Mouse (Mus musculus) kidney, embryonic 15.5 days (tissue): ENCODE results near the gene Wdr37. TPM values are rescaled to one million over a fixed set of nuclear protein-coding genes. Genes with fewer than 3 reads are reported as not detected.
"Not testable (repeated sequence)": the region's sequence is repeated elsewhere in the genome, so short reads cannot be mapped to it uniquely, and the experiment has no call there.

Experiments used
- ATAC-seq: fragments of 200-750 bp; cut with Nextera tagmentation; replicated peaks from 2 replicates; pipeline ENCODE4 v1.8.0; 2017; ENCODE audit warnings: moderate TSS enrichment; ENCODE audit not compliant: low FRiP score
- H3K27ac ChIP-seq: fragments of 300-500 bp; sonication (generic); 2 replicates; pipeline ENCODE4 v1.5.1; 2015; ENCODE audit warnings: mild to moderate bottlenecking, inconsistent platforms
- H3K27me3 ChIP-seq: fragments of 300-500 bp; sonication (generic); 2 replicates; pipeline ENCODE4 v1.6.1; 2015; ENCODE audit warnings: inconsistent platforms
- H3K36me3 ChIP-seq: fragments of 300-500 bp; sonication (generic); 2 replicates; pipeline ENCODE4 v1.6.1; 2015; ENCODE audit warnings: inconsistent platforms
- H3K4me1 ChIP-seq: fragments of 300-500 bp; sonication (generic); 2 replicates; pipeline ENCODE4 v1.6.1; 2015; ENCODE audit warnings: inconsistent platforms
- H3K4me2 ChIP-seq: fragments of 300-500 bp; sonication (generic); 2 replicates; pipeline ENCODE4 v1.6.1; 2015; ENCODE audit warnings: moderate library complexity, mild to moderate bottlenecking, inconsistent platforms
- H3K4me3 ChIP-seq: fragments of 300-500 bp; sonication (generic); replicated peaks from 2 replicates; pipeline ENCODE4 v1.5.1; 2015; ENCODE audit warnings: mild to moderate bottlenecking, inconsistent platforms
- H3K9ac ChIP-seq: fragments of 300-500 bp; sonication (generic); 2 replicates; pipeline ENCODE4 v1.6.1; 2015; ENCODE audit warnings: mild to moderate bottlenecking, inconsistent platforms
- H3K9me3 ChIP-seq: fragments of 300-500 bp; sonication (generic); replicated peaks from 2 replicates; pipeline ENCODE4 v1.6.1; 2016; ENCODE audit warnings: inconsistent platforms
- WGBS: fragments of 180-500 bp; shearing (Covaris S2); methylation state at CpG from one replicate; pipeline ENCODE4 v1.1.7; 2015; ENCODE audit warnings: mixed read lengths; 5-methylcytosine and 5-hydroxymethylcytosine counted together
- polyA plus RNA-seq: library from polyadenylated mRNA; unstranded; fragments of >200 nt; fragmentation: Nextera tagmentation; extraction: Ambion mirVana; gene quantifications from 2 replicates; pipeline ENCODE4 v1.2.1, GENCODE M21; 2015

Wdr37 gene
- polyA plus RNA-seq, 1 experiment from 2014 or later, result 20.8 TPM

DNA sequence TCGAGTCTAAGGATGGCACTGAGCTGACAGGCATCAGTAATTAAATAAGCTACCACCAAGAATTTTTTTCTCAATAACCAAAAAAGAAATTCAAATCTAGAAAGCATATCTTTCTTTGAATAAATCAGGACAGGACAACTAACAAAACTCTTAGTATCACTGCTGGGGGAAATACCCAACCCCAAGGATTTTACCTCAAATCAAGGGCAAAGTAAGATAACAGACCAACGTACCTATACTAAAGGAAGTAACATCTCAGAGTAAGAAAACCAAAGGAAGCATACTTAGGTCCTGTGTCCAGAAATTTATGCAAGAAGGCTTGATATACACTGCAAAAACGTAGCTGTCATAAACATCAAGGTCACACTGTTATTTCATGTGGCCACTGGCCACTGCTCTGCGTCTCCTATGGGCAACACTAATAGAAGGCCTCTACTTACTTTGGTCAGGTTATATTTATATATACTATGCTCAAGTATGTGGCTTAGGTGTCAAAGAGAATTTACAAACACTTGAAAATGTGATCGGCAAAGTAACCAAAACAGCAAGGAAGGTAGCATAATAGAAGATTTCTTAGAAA is 2.0 kb downstream of the Wdr37 start:
- 63% methylated on average over 5 of the region's 5 CpGs for WGBS
- 0 out of 2 replicates have a peak overlapping the region, but pooled peaks have one; percentile 99 for H3K27ac ChIP-seq
- no peaks in the 10 kb centered on the region for H3K9me3 ChIP-seq
- H3K27me3 ChIP-seq, result no peaks in the 10 kb centered on the region
- ATAC-seq, result no peak
- peak overlapping the region; percentile 80 for H3K4me2 ChIP-seq
- 0 out of 2 replicates have a peak, but pooled peaks cover 5% of the 10 kb centered on the region for H3K36me3 ChIP-seq
- peak overlapping the region; percentile 95 for H3K4me3 ChIP-seq
- peak overlapping the region; percentile 75 for H3K9ac ChIP-seq
- peaks cover 18% of the 10 kb centered on the region for H3K4me1 ChIP-seq

DNA sequence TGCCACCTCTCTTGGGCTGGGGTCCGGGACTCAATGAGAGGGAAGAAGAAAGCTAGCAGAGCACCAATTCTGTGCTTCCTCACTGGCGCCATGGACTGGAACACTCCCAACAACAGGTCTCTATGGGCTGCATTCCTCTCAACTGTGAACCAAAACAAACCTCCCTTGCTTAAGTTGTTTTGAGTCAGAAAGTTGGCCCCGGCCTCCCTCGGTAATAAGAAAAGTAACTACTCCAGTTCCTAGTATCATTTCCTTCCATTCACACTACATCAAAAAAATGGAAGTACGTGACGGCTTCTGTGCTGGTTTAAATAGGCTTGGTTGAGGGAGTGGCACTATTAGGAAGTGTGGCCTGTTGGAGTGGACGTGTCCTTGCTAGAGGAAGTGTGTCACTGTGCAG is 5.1 kb downstream of the Wdr37 start:
- no peak overlapping the region for H3K4me3 ChIP-seq
- peaks cover 6% of the 10 kb centered on the region; the same call in 1 of the 2 replicates for H3K36me3 ChIP-seq
- H3K4me1 ChIP-seq, result peaks cover 13% of the 10 kb centered on the region
- no peaks in the 10 kb centered on the region for H3K9me3 ChIP-seq
- H3K4me2 ChIP-seq, result no peak overlapping the region
- no peak overlapping the region for H3K9ac ChIP-seq
- 80% methylated on average over 7 of the region's 7 CpGs for WGBS
- no peaks in the 10 kb centered on the region for H3K27me3 ChIP-seq
- no peak overlapping the region for H3K27ac ChIP-seq
- no peak for ATAC-seq

DNA sequence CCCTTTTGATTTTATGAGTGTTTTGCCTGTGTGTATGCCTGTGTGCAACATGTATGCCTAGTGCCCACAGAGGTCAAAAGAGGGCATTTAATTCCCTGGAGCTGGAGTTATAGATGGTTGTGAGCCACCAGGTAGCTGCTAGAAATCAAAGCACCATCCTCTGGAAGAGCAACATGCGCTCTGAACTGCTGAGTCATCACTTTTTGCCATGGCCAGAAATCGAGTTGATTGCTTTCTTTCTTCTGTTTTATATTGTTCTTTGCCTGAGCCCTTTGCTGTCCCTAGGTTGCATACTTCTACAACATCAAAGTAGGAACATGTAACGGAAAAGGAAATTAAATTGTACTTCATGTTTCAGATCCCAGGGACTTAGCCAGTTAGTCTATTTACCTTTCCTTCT is 6.7 kb downstream of the Wdr37 start:
- 75% methylated on average over 3 of the region's 3 CpGs for WGBS
- ATAC-seq, result no peak
- Histone ChIP-seq H3K36me3 (peaks cover 19% of the 10 kb centered on the region), H3K4me2 (no peak overlapping the region), H3K9me3 (no peaks in the 10 kb centered on the region), H3K27ac (no peak overlapping the region), H3K4me1 (peaks cover 11% of the 10 kb centered on the region), H3K9ac (no peak overlapping the region), H3K4me3 (no peak overlapping the region), H3K27me3 (no peaks in the 10 kb centered on the region)

DNA sequence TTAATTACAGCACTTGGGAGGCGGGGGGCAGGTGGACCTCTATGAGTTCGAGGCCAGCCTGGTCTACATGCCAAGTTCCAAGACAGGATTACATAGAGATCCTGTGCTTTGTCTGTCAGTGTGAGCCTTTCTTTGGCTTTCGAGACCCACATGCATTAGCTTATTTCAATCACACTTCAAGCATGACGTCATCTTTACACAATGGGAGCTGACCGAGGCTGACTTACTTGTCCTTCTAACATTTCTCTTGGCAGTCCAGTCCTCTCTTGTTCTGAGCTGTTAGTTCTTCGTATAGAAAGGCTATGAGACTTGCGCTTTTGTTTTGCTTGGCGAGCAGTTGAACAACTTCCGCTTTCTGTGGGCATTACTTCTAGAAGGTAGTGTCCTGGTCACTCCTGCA is 10.8 kb downstream of the Wdr37 start:
- no peak overlapping the region for H3K4me2 ChIP-seq
- H3K9me3 ChIP-seq, result no peaks in the 10 kb centered on the region
- H3K4me1 ChIP-seq, result no peaks in the 10 kb centered on the region
- 96% methylated on average over 9 of the region's 9 CpGs for WGBS
- H3K27ac ChIP-seq, result no peak overlapping the region
- no peak for ATAC-seq
- no peak overlapping the region for H3K9ac ChIP-seq
- H3K4me3 ChIP-seq, result no peak overlapping the region
- peaks cover 46% of the 10 kb centered on the region for H3K36me3 ChIP-seq
- H3K27me3 ChIP-seq, result no peaks in the 10 kb centered on the region

DNA sequence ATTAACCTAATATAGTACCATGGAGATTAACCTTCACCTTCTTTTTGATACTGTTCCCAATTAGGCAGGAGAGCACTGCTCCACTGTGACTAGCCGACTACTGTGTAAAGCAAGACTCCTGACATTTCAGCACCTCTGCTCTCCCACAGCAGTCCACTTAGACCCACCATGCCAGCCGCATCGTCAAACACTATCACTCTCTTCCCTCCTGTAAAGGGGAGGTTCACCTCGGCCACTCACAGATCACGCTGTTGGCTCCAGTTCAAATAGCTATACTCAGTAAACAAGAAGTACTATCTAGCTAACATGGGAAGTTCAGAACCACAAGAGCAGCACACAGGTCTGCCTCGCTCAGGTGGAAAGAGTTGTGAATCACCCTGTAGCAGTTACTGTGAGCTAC is 13.3 kb downstream of the Wdr37 start:
- 88% methylated on average over 6 of the region's 6 CpGs for WGBS
- ATAC-seq, result no peak
- H3K4me1 ChIP-seq, result no peaks in the 10 kb centered on the region

DNA sequence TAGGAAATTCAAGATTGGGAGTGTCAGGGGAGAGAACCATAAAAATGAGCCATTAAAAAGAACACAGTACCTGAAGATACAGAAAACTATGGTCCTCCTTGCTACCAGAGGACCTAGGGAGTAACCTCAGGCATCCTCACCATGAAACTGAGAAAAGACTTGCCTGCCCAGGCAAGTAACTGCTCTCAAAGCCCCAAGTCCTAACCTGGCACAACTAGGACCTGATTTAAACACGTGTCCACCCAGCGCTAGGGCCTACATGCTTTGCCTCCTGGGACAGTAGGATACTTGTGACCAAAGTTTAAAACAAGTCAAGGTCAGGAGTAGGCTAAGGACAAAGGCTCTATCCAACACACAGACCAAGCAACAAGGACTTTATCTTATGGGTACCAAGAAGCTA is 16.9 kb downstream of the Wdr37 start:
- Histone ChIP-seq H3K9me3 (no peaks in the 10 kb centered on the region), H3K4me1 (no peaks in the 10 kb centered on the region), H3K9ac (no peak overlapping the region), H3K27me3 (no peaks in the 10 kb centered on the region), H3K4me3 (no peak overlapping the region), H3K4me2 (no peak overlapping the region), H3K36me3 (peaks cover 43% of the 10 kb centered on the region), H3K27ac (no peak overlapping the region)
- WGBS, result 93% methylated on average over 2 of the region's 2 CpGs
- no peak for ATAC-seq

More for the DNA sequence above, 13.3 kb downstream of the Wdr37 start:
- no peaks in the 10 kb centered on the region for H3K27me3 ChIP-seq
- no peak overlapping the region for H3K4me2 ChIP-seq
- H3K4me3 ChIP-seq, result no peak overlapping the region
- H3K36me3 ChIP-seq, result peaks cover 50% of the 10 kb centered on the region
- no peak overlapping the region for H3K27ac ChIP-seq
- no peaks in the 10 kb centered on the region for H3K9me3 ChIP-seq
- H3K9ac ChIP-seq, result no peak overlapping the region

DNA sequence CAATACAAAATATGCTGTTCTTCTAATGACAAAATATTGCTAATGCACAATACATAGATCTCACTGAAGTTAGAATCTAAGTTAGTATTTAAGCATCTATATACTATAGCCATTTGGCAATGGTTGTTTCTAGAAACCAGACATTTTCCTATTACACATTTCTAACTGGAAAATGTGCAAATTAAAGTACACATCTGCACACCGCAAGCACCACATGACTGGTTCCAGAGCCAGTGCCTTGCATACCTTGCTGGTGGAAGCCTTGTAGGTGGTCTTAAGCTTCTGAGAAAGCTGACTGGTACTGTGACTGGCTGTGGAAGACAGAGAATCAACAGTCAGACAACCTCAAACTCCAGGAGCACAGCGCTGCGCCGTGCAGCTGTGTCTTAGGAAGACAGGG is 18.3 kb downstream of the Wdr37 start:
- no peak overlapping the region for H3K4me3 ChIP-seq
- no peak overlapping the region for H3K4me2 ChIP-seq
- WGBS, result 99% methylated on average over 4 of the region's 4 CpGs
- no peaks in the 10 kb centered on the region for H3K9me3 ChIP-seq
- no peak overlapping the region for H3K9ac ChIP-seq
- no peaks in the 10 kb centered on the region for H3K27me3 ChIP-seq
- no peak for ATAC-seq
- no peak overlapping the region for H3K27ac ChIP-seq
- H3K36me3 ChIP-seq, result peaks cover 40% of the 10 kb centered on the region
- no peaks in the 10 kb centered on the region for H3K4me1 ChIP-seq

DNA sequence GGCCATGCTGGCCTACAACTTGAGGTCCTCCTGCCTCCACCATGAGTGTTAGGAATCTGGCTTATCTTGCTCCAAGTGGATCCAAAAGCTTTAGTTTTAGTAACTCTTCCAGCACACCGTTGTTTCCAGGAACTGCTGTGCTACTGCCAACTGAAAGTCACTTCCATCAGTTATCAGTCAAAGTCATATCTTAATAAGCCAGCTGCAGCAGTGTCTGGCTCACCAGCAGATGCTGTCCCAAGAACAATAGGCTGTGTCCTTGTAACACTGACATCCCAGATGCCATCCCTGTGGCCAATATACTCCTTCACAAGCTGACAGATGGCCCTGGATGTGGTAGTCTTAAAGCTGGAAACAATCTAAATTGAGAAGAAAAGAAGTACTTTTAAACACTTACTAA is 22.4 kb downstream of the Wdr37 start:
- Histone ChIP-seq H3K36me3 (peaks cover 54% of the 10 kb centered on the region), H3K27me3 (no peaks in the 10 kb centered on the region), H3K4me2 (no peak overlapping the region), H3K4me3 (no peak overlapping the region), H3K27ac (no peak overlapping the region), H3K4me1 (no peaks in the 10 kb centered on the region), H3K9me3 (no peaks in the 10 kb centered on the region), H3K9ac (no peak overlapping the region)
- ATAC-seq, result no peak
- WGBS, result 86% methylated on average over 1 of the region's 1 CpGs

DNA sequence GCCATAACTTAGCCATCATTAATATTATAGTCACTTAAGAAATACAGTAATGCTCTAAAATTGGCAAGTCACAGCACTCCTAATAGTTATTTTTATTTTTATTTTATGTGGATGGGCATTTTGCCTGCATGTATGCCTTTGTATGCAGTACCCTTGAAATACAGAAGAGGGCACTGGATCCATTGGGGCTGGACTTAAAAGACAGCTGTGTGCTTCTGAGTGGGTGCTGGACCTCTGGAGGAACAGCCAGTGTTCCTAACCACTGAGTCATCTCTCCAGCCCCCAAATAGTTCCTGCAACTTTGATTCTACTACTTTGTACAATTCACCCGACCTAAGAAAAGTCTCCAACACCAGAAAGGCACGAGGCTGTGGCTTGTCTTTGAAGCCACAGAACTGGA is 24.0 kb downstream of the Wdr37 start:
- 54% methylated on average over 2 of the region's 2 CpGs for WGBS

DNA sequence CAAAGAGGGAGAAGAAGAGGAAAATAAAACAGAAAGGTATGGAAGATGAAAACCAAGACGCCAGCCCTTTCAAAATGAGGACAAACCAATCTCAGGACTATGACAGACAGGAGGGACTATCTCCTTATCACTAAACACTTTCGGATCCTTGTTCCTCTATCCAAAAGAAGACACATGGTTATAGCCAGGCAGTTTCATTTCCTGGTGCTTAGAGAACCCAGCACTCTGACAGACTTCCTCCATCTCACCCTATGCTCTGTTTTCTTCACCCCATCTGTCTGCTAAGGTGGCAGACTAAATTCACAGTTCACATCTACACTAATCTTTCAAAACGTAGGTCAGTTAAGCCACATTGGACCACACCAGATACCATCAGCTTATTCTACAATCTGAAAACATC is 29.4 kb downstream of the Wdr37 start:
- H3K9me3 ChIP-seq, result no peaks in the 10 kb centered on the region
- no peaks in the 10 kb centered on the region for H3K4me1 ChIP-seq
- no peak overlapping the region for H3K27ac ChIP-seq
- H3K4me2 ChIP-seq, result no peak overlapping the region
- H3K36me3 ChIP-seq, result peaks cover 78% of the 10 kb centered on the region
- no peak overlapping the region for H3K9ac ChIP-seq
- no peak for ATAC-seq
- no peak overlapping the region for H3K4me3 ChIP-seq
- no peaks in the 10 kb centered on the region for H3K27me3 ChIP-seq
- 93% methylated on average over 3 of the region's 3 CpGs for WGBS

More for the DNA sequence above, 24.0 kb downstream of the Wdr37 start:
- H3K4me2 ChIP-seq, result no peak overlapping the region
- H3K36me3 ChIP-seq, result peaks cover 56% of the 10 kb centered on the region
- no peaks in the 10 kb centered on the region for H3K27me3 ChIP-seq
- no peak overlapping the region for H3K27ac ChIP-seq
- no peak overlapping the region for H3K9ac ChIP-seq
- no peak overlapping the region for H3K4me3 ChIP-seq
- ATAC-seq, result no peak
- no peaks in the 10 kb centered on the region for H3K9me3 ChIP-seq
- no peaks in the 10 kb centered on the region for H3K4me1 ChIP-seq

DNA sequence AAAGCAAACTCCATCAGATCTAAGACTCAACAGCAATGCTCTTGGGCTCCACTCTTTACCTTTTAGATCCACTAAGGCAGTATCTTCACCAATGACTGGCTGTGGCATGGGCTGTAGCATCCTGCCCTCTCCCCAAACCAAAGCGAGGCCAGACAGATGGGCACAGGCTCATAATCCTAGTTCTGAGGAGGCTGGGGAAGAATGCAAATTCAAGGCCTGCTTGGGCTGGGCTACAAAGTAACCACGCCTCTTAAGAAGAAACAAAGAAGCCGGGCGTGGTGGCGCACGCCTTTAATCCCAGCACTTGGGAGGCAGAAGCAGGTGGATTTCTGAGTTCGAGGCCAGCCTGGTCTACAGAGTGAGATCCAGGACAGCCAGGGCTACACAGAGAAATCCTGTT is 29.9 kb downstream of the Wdr37 start:
- H3K36me3 ChIP-seq, result peaks cover 73% of the 10 kb centered on the region
- WGBS, result 96% methylated on average over 7 of the region's 7 CpGs

DNA sequence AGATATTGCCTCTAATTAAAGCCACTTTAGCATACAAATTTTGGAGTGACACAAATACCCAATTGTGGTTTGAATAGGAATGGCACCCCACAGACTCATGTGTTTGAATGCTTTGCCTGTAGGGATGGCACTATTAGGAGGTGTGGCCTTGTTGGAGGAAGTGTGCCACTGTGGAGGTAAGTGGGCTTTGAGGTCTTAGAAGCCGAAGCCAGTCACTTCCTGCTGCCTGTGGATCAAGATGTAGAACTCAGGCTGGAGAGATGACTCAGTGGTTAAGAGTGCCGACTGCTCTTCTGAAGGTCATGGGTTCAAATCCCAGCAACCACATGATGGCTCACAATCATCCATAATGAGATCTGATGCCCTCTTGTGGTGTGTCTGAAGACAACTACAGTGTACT is 30.8 kb downstream of the Wdr37 start:
- H3K4me1 ChIP-seq, result no peaks in the 10 kb centered on the region
- 82% methylated on average over 2 of the region's 2 CpGs for WGBS
- H3K4me2 ChIP-seq, result no peak overlapping the region
- peaks cover 75% of the 10 kb centered on the region for H3K36me3 ChIP-seq
- no peak for ATAC-seq
- H3K4me3 ChIP-seq, result no peak overlapping the region
- peak overlapping the region; percentile 4; the same call in 1 of the 2 replicates for H3K27ac ChIP-seq
- H3K9ac ChIP-seq, result no peak overlapping the region
- H3K9me3 ChIP-seq, result no peaks in the 10 kb centered on the region
- H3K27me3 ChIP-seq, result no peaks in the 10 kb centered on the region

More for the DNA sequence above, 29.9 kb downstream of the Wdr37 start:
- not testable (repeated sequence) for H3K9ac ChIP-seq, H3K4me1 ChIP-seq, H3K27ac ChIP-seq, H3K4me2 ChIP-seq, H3K4me3 ChIP-seq, H3K27me3 ChIP-seq, H3K9me3 ChIP-seq, ATAC-seq

DNA sequence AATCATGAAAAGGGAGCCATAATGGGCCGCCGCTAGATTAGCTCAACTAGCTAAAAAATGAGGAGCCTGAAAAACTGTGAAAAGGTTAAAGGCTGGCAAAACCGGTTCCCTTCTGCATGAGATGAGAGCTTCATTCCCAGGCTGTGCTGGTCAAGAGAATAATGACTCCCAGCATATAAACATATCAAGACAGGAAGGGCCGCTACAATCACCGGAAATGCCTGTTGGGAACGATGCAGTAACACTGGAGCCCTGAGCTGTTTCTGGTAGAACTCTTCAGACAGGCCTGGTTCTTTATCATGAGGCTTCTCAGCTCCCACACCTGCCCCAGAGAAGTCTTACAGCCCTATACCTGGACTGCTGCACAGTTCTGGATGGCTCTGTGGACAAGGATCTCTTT is 31.8 kb downstream of the Wdr37 start:
- Histone ChIP-seq H3K4me1 (no peaks in the 10 kb centered on the region), H3K9me3 (no peaks in the 10 kb centered on the region), H3K4me3 (no peak overlapping the region), H3K36me3 (peaks cover 78% of the 10 kb centered on the region), H3K27ac (peak overlapping the region; percentile 61), H3K27me3 (no peaks in the 10 kb centered on the region), H3K4me2 (no peak overlapping the region), H3K9ac (no peak overlapping the region)
- 82% methylated on average over 6 of the region's 6 CpGs for WGBS
- ATAC-seq, result 0 out of 2 replicates have a peak, but pooled peaks have one; percentile 29
